Mouse (Mus musculus): Measurements from ENCODE around the gene Oasl2.
"Not testable (repeated sequence)": the region's sequence is repeated elsewhere in the genome, so short reads cannot be mapped to it uniquely, and the experiment has no call there.

The Oasl2 gene

DNA sequence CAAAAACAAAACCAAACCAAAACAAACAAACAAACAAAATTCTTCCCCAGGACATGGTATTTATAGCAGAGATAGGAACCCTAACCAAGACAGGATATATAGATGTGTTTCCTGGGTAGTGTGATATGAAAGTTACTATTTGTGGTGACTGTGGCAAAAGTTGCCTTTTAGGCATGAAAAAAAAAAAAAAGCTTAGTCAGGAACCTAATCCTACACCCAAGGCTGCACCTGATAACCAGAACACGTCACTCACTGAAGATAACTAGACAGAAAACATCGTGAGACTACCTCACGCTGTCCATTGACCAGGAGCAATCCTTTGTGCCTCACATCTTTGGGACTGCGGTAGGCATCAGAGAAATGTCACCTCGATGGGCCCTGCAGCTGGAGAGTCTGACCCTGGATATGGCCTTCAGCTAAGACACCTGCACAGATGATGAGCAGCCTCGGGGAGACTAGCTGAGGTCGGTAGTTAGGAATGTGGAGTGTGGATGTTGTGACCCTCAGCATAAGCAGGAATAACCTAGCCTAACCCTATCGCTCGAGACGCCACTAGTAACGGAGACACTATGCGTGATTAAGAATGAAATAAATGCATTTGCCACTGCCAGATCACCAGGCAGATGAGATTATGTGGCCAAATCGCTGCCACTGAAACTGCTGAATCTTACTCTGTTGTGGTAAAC, at the start of gene Oasl2:
Gene Oasl2 (plus strand): TSS at position 249 of the 686 bp plus-strand sequence.
- Histone ChIP-seq H3K4me1 (replicated peaks; ENCODE audit: low read depth, low read length) (peaks cover 34% of the 10 kb centered on the region), H3K27me3 (ENCODE audit: insufficient read depth, low read length) (no peaks in the 10 kb centered on the region), H3K36me3 (ENCODE audit: insufficient read depth, low read length) (no peaks in the 10 kb centered on the region), H3K9me3 (ENCODE audit: low read length) (no peaks in the 10 kb centered on the region), H3K4me3 (replicated peaks; ENCODE audit: low read length) (no peak within 1 kb of the TSS)
- TF ChIP-seq POU5F1 (IDR thresholded peaks at IDR 0.05; ENCODE audit: borderline replicate concordance, low read length), result no peak
- no peak for TF ChIP-seq CTCF (conservative IDR thresholded peaks at IDR 0.05; ENCODE audit: low read length)
- no peak for TF ChIP-seq NANOG (IDR thresholded peaks at IDR 0.05; ENCODE audit: borderline replicate concordance, low read length)

DNA sequence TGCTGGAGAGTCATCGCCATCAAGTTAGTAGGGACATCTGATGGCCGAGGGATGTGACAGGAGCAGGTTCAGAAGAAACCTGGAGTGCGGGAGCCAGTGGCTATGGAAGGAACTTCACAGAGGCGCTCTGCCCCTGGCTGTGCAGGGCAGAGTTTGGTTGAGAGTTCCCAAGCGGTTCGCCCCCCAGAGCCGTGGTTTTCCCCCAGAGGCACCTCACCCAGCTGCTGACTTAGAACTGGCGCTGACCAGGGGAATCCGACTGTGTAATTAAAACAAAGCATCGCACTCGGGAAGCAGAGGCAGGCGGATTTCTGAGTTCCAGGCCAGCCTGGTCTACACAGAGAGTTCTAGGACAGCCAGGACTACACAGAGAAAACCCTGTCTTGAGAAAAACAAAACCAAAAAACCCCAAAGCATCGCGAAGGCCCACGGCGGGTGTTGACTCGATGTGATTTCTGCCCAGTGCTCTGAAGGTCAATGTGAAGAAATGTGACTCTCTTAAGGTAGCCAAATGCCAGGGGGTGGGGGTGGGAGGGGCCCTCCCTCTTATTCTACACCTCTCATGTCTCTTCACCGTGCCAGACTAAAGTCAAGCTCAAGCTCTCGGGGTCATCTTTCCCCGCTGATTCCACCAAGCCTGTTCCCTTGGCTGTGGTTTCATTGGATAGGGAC, 45.0 kb upstream of the Oasl2 start:
- TF ChIP-seq POU5F1 (IDR thresholded peaks at IDR 0.05; ENCODE audit: borderline replicate concordance, low read length) (no peak), NANOG (IDR thresholded peaks at IDR 0.05; ENCODE audit: borderline replicate concordance, low read length) (no peak), CTCF (conservative IDR thresholded peaks at IDR 0.05; ENCODE audit: low read length) (no peak)
- Histone ChIP-seq H3K4me1 (replicated peaks; ENCODE audit: low read depth, low read length) (peaks cover 34% of the 10 kb centered on the region), H3K27me3 (ENCODE audit: insufficient read depth, low read length) (peaks cover 21% of the 10 kb centered on the region), H3K9me3 (ENCODE audit: low read length) (no peaks in the 10 kb centered on the region), H3K36me3 (ENCODE audit: insufficient read depth, low read length) (no peaks in the 10 kb centered on the region), H3K4me3 (replicated peaks; ENCODE audit: low read length) (no peak overlapping the region)

DNA sequence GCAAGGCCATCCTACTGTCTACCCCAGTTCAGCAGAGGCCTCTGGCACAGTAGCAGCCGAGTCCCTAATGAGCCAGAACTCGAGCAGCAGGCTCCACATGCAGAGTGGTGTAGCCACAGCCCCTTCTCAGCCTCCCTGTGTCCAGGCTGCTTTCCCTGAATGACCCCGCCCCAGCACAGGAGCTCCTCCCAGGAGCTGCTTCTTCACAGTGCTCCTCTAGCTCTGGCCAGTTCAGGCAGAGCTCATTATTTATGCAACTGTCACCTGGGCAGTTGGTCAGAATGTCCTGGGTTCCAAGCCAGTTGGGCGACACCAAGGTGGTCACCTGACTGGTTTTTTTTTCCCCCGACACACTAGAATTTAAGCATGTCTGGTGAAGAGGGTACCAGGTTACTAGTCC, 43.4 kb upstream of the Oasl2 start, which contains the start of gene 4930519G04Rik:
Gene 4930519G04Rik (plus strand): TSS at position 301 of the 400 bp plus-strand sequence.
- H3K4me3 ChIP-seq (replicated peaks; ENCODE audit: low read length); H3K36me3 ChIP-seq (ENCODE audit: insufficient read depth, low read length); H3K9me3 ChIP-seq (ENCODE audit: low read length): not testable (repeated sequence)
- Histone ChIP-seq H3K4me1 (replicated peaks; ENCODE audit: low read depth, low read length) (peaks cover 21% of the 10 kb centered on the region), H3K27me3 (ENCODE audit: insufficient read depth, low read length) (peaks cover 37% of the 10 kb centered on the region)

DNA sequence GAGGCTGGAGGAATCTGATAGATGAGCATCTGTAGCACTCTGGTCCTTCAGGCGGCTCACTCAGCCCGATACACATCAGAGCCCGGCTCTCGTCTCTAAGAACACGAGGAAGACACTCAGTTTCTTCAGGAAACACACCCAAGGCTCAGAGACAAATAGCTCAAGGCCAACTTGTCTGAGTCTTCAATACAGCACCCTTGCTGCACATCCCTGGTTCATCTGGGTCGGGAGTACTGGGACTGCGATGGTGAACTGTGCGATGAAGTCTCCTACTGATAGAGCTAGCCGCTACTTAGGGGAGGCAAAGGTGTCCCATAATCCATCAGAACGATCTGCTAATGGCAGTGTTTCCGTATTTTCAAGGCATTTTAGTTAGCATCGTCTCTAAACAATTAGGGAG, 38.2 kb upstream of the Oasl2 start, which contains the start of gene Gm9936:
Gene Gm9936 (minus strand): TSS at position 101 of the 400 bp plus-strand sequence.
- Histone ChIP-seq H3K27me3 (ENCODE audit: insufficient read depth, low read length) (peaks cover 46% of the 10 kb centered on the region), H3K9me3 (ENCODE audit: low read length) (no peaks in the 10 kb centered on the region), H3K36me3 (ENCODE audit: insufficient read depth, low read length) (no peaks in the 10 kb centered on the region), H3K4me3 (replicated peaks; ENCODE audit: low read length) (peak within 1 kb of the TSS; percentile 41; the same call in 1 of the 2 replicates), H3K4me1 (replicated peaks; ENCODE audit: low read depth, low read length) (peaks cover 19% of the 10 kb centered on the region)
- TF ChIP-seq POU5F1 (IDR thresholded peaks at IDR 0.05; ENCODE audit: borderline replicate concordance, low read length) (no peak), NANOG (IDR thresholded peaks at IDR 0.05; ENCODE audit: borderline replicate concordance, low read length) (no peak), CTCF (conservative IDR thresholded peaks at IDR 0.05; ENCODE audit: low read length) (no peak)

DNA sequence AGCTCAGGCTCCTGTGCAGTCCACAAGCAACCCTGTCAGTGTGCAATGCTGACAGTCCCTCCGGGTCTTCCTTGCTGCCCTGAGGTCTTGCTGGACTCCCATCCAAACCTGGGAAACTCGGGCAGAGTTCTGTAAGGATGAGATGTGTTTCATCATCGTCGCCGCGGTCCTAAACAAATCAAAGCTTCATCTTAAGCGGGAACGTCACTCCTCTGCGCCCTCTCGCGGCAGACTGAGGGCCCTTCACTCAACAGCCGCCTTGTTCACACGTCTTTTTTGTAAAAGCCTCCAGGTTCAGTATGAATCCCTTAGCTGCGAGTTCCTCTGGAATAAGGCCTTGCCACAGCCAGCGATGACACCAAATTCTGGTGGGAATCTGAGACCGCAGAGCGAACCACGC, 37.5 kb upstream of the Oasl2 start:
- Histone ChIP-seq H3K9me3 (ENCODE audit: low read length) (no peaks in the 10 kb centered on the region), H3K36me3 (ENCODE audit: insufficient read depth, low read length) (no peaks in the 10 kb centered on the region), H3K27me3 (ENCODE audit: insufficient read depth, low read length) (peaks cover 46% of the 10 kb centered on the region), H3K4me3 (replicated peaks; ENCODE audit: low read length) (peak overlapping the region; percentile 41; the same call in 1 of the 2 replicates), H3K4me1 (replicated peaks; ENCODE audit: low read depth, low read length) (peaks cover 17% of the 10 kb centered on the region)
- no peak for TF ChIP-seq POU5F1 (IDR thresholded peaks at IDR 0.05; ENCODE audit: borderline replicate concordance, low read length)
- no peak; the same call in 1 of the 2 replicates for TF ChIP-seq NANOG (IDR thresholded peaks at IDR 0.05; ENCODE audit: borderline replicate concordance, low read length)
- TF ChIP-seq CTCF (conservative IDR thresholded peaks at IDR 0.05; ENCODE audit: low read length), result peak; percentile 81

DNA sequence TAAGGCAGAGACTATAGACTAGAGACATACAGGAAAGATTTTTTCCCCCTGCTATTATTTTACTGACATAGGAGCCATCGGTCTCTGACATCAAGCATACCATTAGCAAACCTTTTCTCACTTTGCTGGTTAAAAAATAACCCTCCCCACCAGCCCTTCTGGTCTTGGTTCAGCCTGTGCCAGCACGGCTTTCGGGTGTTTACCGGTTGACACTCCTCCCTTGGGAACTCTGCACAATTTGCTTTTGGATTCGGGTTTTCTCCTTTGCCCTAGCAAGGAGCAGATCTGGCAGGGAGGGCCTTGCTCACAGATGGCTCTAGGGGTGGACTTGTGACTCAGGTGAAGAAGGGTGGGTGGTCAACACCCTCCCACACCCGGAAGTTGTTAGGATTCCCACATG, 35.0 kb upstream of the Oasl2 start:
- H3K4me3 ChIP-seq (replicated peaks; ENCODE audit: low read length), result no peak overlapping the region
- TF ChIP-seq CTCF (conservative IDR thresholded peaks at IDR 0.05; ENCODE audit: low read length), result no peak
- TF ChIP-seq NANOG (IDR thresholded peaks at IDR 0.05; ENCODE audit: borderline replicate concordance, low read length), result no peak
- TF ChIP-seq POU5F1 (IDR thresholded peaks at IDR 0.05; ENCODE audit: borderline replicate concordance, low read length), result no peak
- H3K4me1 ChIP-seq (replicated peaks; ENCODE audit: low read depth, low read length), result peaks cover 14% of the 10 kb centered on the region
- no peaks in the 10 kb centered on the region for H3K9me3 ChIP-seq (ENCODE audit: low read length)
- H3K27me3 ChIP-seq (ENCODE audit: insufficient read depth, low read length), result peaks cover 36% of the 10 kb centered on the region
- H3K36me3 ChIP-seq (ENCODE audit: insufficient read depth, low read length), result no peaks in the 10 kb centered on the region

DNA sequence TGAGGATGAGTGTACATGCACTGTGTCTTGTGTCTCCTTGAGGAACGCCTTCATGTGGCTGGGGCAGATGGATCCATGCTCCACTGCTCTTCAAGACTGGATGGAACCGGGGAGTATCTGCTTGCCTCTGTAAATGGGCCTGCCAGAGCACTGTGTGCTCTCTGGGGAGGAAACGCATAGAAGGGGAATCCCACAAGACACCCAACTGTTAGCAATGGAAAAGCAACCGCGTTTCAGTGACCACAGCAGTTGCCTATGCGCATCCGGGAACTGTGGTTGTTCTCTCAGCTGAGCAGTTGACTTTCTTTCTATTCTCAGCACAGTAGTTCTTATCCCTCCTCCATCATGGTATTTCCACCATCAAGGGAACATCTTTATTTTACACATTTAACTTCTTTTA, 31.9 kb upstream of the Oasl2 start:
- peaks cover 9% of the 10 kb centered on the region for H3K27me3 ChIP-seq (ENCODE audit: insufficient read depth, low read length)
- H3K4me1 ChIP-seq (replicated peaks; ENCODE audit: low read depth, low read length), result no peaks in the 10 kb centered on the region
- no peak for TF ChIP-seq NANOG (IDR thresholded peaks at IDR 0.05; ENCODE audit: borderline replicate concordance, low read length)
- no peak for TF ChIP-seq POU5F1 (IDR thresholded peaks at IDR 0.05; ENCODE audit: borderline replicate concordance, low read length)
- no peak for TF ChIP-seq CTCF (conservative IDR thresholded peaks at IDR 0.05; ENCODE audit: low read length)
- peaks cover 6% of the 10 kb centered on the region; the same call in 1 of the 2 replicates for H3K9me3 ChIP-seq (ENCODE audit: low read length)
- H3K36me3 ChIP-seq (ENCODE audit: insufficient read depth, low read length), result no peaks in the 10 kb centered on the region
- H3K4me3 ChIP-seq (replicated peaks; ENCODE audit: low read length), result no peak overlapping the region

DNA sequence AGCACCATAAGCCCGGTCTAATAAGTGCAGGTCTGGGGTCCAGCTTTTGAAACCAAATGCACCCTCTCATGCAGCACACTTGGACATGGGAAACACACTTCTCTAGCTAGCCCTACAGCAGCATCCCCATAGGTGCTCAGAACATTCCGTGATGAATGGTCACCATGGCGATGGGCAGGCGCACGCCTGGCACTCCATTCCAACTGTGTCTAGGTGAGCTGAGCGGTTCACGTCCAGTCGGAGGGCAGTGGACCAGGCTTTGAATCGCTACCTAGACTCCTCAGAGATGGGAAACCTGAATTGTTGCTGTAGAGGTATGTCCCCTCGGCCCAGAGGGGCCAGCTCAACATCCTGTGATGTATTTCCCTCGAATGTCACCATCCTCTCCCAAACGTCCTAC, 31.5 kb upstream of the Oasl2 start:
- H3K4me3 ChIP-seq (replicated peaks; ENCODE audit: low read length), result no peak overlapping the region
- peaks cover 7% of the 10 kb centered on the region for H3K27me3 ChIP-seq (ENCODE audit: insufficient read depth, low read length)
- TF ChIP-seq POU5F1 (IDR thresholded peaks at IDR 0.05; ENCODE audit: borderline replicate concordance, low read length) (no peak), CTCF (conservative IDR thresholded peaks at IDR 0.05; ENCODE audit: low read length) (no peak), NANOG (IDR thresholded peaks at IDR 0.05; ENCODE audit: borderline replicate concordance, low read length) (no peak)
- H3K9me3 ChIP-seq (ENCODE audit: low read length), result peaks cover 6% of the 10 kb centered on the region; the same call in 1 of the 2 replicates
- no peaks in the 10 kb centered on the region for H3K36me3 ChIP-seq (ENCODE audit: insufficient read depth, low read length)
- H3K4me1 ChIP-seq (replicated peaks; ENCODE audit: low read depth, low read length), result no peaks in the 10 kb centered on the region
